Mouse (Mus musculus): ENCODE results near the gene Plcg2. TPM values are rescaled to one million over a fixed set of nuclear protein-coding genes. Genes with fewer than 3 reads are reported as not detected.
A peak's percentile ranks its signal among the peaks of the same experiment; 100 is the strongest.

Gene Plcg2
- polyA plus RNA-seq, 1 experiment from 2014 or later = 1.2 TPM

- DNase-seq = no peak
- H3K9me3 ChIP-seq (ENCODE audit: control insufficient read depth, low read length) = no peaks in the 10 kb centered on the region
- WGBS = 96% methylated on average over 9 of the region's 9 CpGs
These were observed 141.5 kb downstream of the Plcg2 start for GRCm38 (mm10) chr8:117639631-117640030.

GRCm38 (mm10) chr8:117645486-117645885, 147.4 kb downstream of the Plcg2 start:
- ATAC-seq (ENCODE audit: low FRiP score, low TSS enrichment) (no peak), DNase-seq (no peak)
- Histone ChIP-seq H3K4me3 (replicated peaks; ENCODE audit: low read depth, low read length) (no peak overlapping the region), H3K27me3 (ENCODE audit: control insufficient read depth, insufficient read depth, low read length) (no peaks in the 10 kb centered on the region), H3K9me3 (ENCODE audit: control insufficient read depth, low read length) (no peaks in the 10 kb centered on the region), H3K36me3 (ENCODE audit: control insufficient read depth, insufficient read depth, low read length) (no peaks in the 10 kb centered on the region), H3K4me1 (ENCODE audit: control insufficient read depth, insufficient read depth, low read length) (no peaks in the 10 kb centered on the region), H3K9ac (replicated peaks; ENCODE audit: low read length) (no peak overlapping the region), H3K27ac (replicated peaks; ENCODE audit: low read depth, low read length) (no peak overlapping the region), H3K4me2 (ENCODE audit: low read length) (no peak overlapping the region)
- 77% methylated on average over 5 of the region's 5 CpGs for WGBS

More at GRCm38 (mm10) chr8:117639631-117640030, 141.5 kb downstream of the Plcg2 start:
- Histone ChIP-seq H3K4me2 (ENCODE audit: low read length) (no peak overlapping the region), H3K27ac (replicated peaks; ENCODE audit: low read depth, low read length) (no peak overlapping the region), H3K4me3 (replicated peaks; ENCODE audit: low read depth, low read length) (no peak overlapping the region), H3K36me3 (ENCODE audit: control insufficient read depth, insufficient read depth, low read length) (no peaks in the 10 kb centered on the region), H3K4me1 (ENCODE audit: control insufficient read depth, insufficient read depth, low read length) (no peaks in the 10 kb centered on the region), H3K9ac (replicated peaks; ENCODE audit: low read length) (no peak overlapping the region), H3K27me3 (ENCODE audit: control insufficient read depth, insufficient read depth, low read length) (no peaks in the 10 kb centered on the region)
- no peak for ATAC-seq (ENCODE audit: low FRiP score, low TSS enrichment)

GRCm38 (mm10) chr8:117646020-117646419, 147.9 kb downstream of the Plcg2 start:
- Histone ChIP-seq H3K27me3 (ENCODE audit: control insufficient read depth, insufficient read depth, low read length) (no peaks in the 10 kb centered on the region), H3K9ac (replicated peaks; ENCODE audit: low read length) (no peak overlapping the region), H3K4me3 (replicated peaks; ENCODE audit: low read depth, low read length) (no peak overlapping the region), H3K4me1 (ENCODE audit: control insufficient read depth, insufficient read depth, low read length) (no peaks in the 10 kb centered on the region), H3K36me3 (ENCODE audit: control insufficient read depth, insufficient read depth, low read length) (no peaks in the 10 kb centered on the region), H3K9me3 (ENCODE audit: control insufficient read depth, low read length) (no peaks in the 10 kb centered on the region), H3K4me2 (ENCODE audit: low read length) (no peak overlapping the region), H3K27ac (replicated peaks; ENCODE audit: low read depth, low read length) (no peak overlapping the region)
- ATAC-seq (ENCODE audit: low FRiP score, low TSS enrichment) = no peak
- 56% methylated on average over 2 of the region's 2 CpGs for WGBS
- DNase-seq = peak; percentile 87

GRCm38 (mm10) chr8:117646440-117646839, 148.3 kb downstream of the Plcg2 start:
- WGBS = 78% methylated on average over 5 of the region's 5 CpGs
- Histone ChIP-seq H3K9me3 (ENCODE audit: control insufficient read depth, low read length) (no peaks in the 10 kb centered on the region), H3K9ac (replicated peaks; ENCODE audit: low read length) (no peak overlapping the region), H3K4me2 (ENCODE audit: low read length) (no peak overlapping the region), H3K27me3 (ENCODE audit: control insufficient read depth, insufficient read depth, low read length) (no peaks in the 10 kb centered on the region), H3K36me3 (ENCODE audit: control insufficient read depth, insufficient read depth, low read length) (no peaks in the 10 kb centered on the region), H3K4me1 (ENCODE audit: control insufficient read depth, insufficient read depth, low read length) (no peaks in the 10 kb centered on the region), H3K27ac (replicated peaks; ENCODE audit: low read depth, low read length) (no peak overlapping the region), H3K4me3 (replicated peaks; ENCODE audit: low read depth, low read length) (no peak overlapping the region)
- ATAC-seq (ENCODE audit: low FRiP score, low TSS enrichment) (no peak), DNase-seq (no peak)

- H3K4me2 ChIP-seq (ENCODE audit: low read length) = no peak overlapping the region
- no peak overlapping the region for H3K9ac ChIP-seq (replicated peaks; ENCODE audit: low read length)
- H3K27me3 ChIP-seq (ENCODE audit: control insufficient read depth, insufficient read depth, low read length) = no peaks in the 10 kb centered on the region
- no peak for DNase-seq
- H3K4me1 ChIP-seq (ENCODE audit: control insufficient read depth, insufficient read depth, low read length) = no peaks in the 10 kb centered on the region
- H3K27ac ChIP-seq (replicated peaks; ENCODE audit: low read depth, low read length) = no peak overlapping the region
- no peaks in the 10 kb centered on the region for H3K9me3 ChIP-seq (ENCODE audit: control insufficient read depth, low read length)
- ATAC-seq (ENCODE audit: low FRiP score, low TSS enrichment) = no peak
- WGBS = 93% methylated on average over 1 of the region's 1 CpGs
- no peaks in the 10 kb centered on the region for H3K36me3 ChIP-seq (ENCODE audit: control insufficient read depth, insufficient read depth, low read length)
- H3K4me3 ChIP-seq (replicated peaks; ENCODE audit: low read depth, low read length) = no peak overlapping the region
These were observed 154.2 kb downstream of the Plcg2 start for GRCm38 (mm10) chr8:117652318-117652717.

- no peak for DNase-seq
- no peak overlapping the region for H3K4me2 ChIP-seq (ENCODE audit: low read length)
- WGBS = 80% methylated on average over 7 of the region's 7 CpGs
- peaks cover 12% of the 10 kb centered on the region; the same call in 1 of the 2 replicates for H3K4me1 ChIP-seq (ENCODE audit: control insufficient read depth, insufficient read depth, low read length)
- ATAC-seq (ENCODE audit: low FRiP score, low TSS enrichment) = no peak
- no peaks in the 10 kb centered on the region for H3K27me3 ChIP-seq (ENCODE audit: control insufficient read depth, insufficient read depth, low read length)
- no peak overlapping the region for H3K27ac ChIP-seq (replicated peaks; ENCODE audit: low read depth, low read length)
- H3K9me3 ChIP-seq (ENCODE audit: control insufficient read depth, low read length) = no peaks in the 10 kb centered on the region
- H3K36me3 ChIP-seq (ENCODE audit: control insufficient read depth, insufficient read depth, low read length) = no peaks in the 10 kb centered on the region
- H3K4me3 ChIP-seq (replicated peaks; ENCODE audit: low read depth, low read length) = no peak overlapping the region
- H3K9ac ChIP-seq (replicated peaks; ENCODE audit: low read length) = no peak overlapping the region
These were observed 160.9 kb downstream of the Plcg2 start for GRCm38 (mm10) chr8:117658990-117659389.

GRCm38 (mm10) chr8:117660358-117661031, 162.4 kb downstream of the Plcg2 start:
- Histone ChIP-seq H3K4me1 (ENCODE audit: control insufficient read depth, insufficient read depth, low read length) (peaks cover 12% of the 10 kb centered on the region; the same call in 1 of the 2 replicates), H3K4me3 (replicated peaks; ENCODE audit: low read depth, low read length) (no peak overlapping the region), H3K9ac (replicated peaks; ENCODE audit: low read length) (no peak overlapping the region), H3K4me2 (ENCODE audit: low read length) (peak overlapping the region; percentile 22; the same call in 1 of the 2 replicates), H3K27ac (replicated peaks; ENCODE audit: low read depth, low read length) (no peak overlapping the region), H3K27me3 (ENCODE audit: control insufficient read depth, insufficient read depth, low read length) (no peaks in the 10 kb centered on the region), H3K36me3 (ENCODE audit: control insufficient read depth, insufficient read depth, low read length) (no peaks in the 10 kb centered on the region), H3K9me3 (ENCODE audit: control insufficient read depth, low read length) (no peaks in the 10 kb centered on the region)
- ATAC-seq (ENCODE audit: low FRiP score, low TSS enrichment) (no peak; the same call in 1 of the 2 replicates), DNase-seq (peak; percentile 79)
- WGBS = 31% methylated on average over 11 of the region's 11 CpGs

GRCm38 (mm10) chr8:117667349-117668124, 169.4 kb downstream of the Plcg2 start:
- Histone ChIP-seq H3K36me3 (ENCODE audit: control insufficient read depth, insufficient read depth, low read length) (no peaks in the 10 kb centered on the region), H3K4me2 (ENCODE audit: low read length) (no peak overlapping the region), H3K9ac (replicated peaks; ENCODE audit: low read length) (no peak overlapping the region), H3K4me3 (replicated peaks; ENCODE audit: low read depth, low read length) (no peak overlapping the region), H3K4me1 (ENCODE audit: control insufficient read depth, insufficient read depth, low read length) (no peaks in the 10 kb centered on the region), H3K9me3 (ENCODE audit: control insufficient read depth, low read length) (no peaks in the 10 kb centered on the region), H3K27ac (replicated peaks; ENCODE audit: low read depth, low read length) (no peak overlapping the region), H3K27me3 (ENCODE audit: control insufficient read depth, insufficient read depth, low read length) (no peaks in the 10 kb centered on the region)
- WGBS = 88% methylated on average over 13 of the region's 13 CpGs
- DNase-seq (no peak), ATAC-seq (ENCODE audit: low FRiP score, low TSS enrichment) (no peak)

- Histone ChIP-seq H3K4me1 (ENCODE audit: control insufficient read depth, insufficient read depth, low read length) (no peaks in the 10 kb centered on the region), H3K27me3 (ENCODE audit: control insufficient read depth, insufficient read depth, low read length) (no peaks in the 10 kb centered on the region), H3K9me3 (ENCODE audit: control insufficient read depth, low read length) (no peaks in the 10 kb centered on the region), H3K27ac (replicated peaks; ENCODE audit: low read depth, low read length) (no peak overlapping the region), H3K9ac (replicated peaks; ENCODE audit: low read length) (no peak overlapping the region), H3K36me3 (ENCODE audit: control insufficient read depth, insufficient read depth, low read length) (no peaks in the 10 kb centered on the region), H3K4me2 (ENCODE audit: low read length) (no peak overlapping the region), H3K4me3 (replicated peaks; ENCODE audit: low read depth, low read length) (no peak overlapping the region)
- WGBS = 49% methylated on average over 11 of the region's 11 CpGs
- ATAC-seq (ENCODE audit: low FRiP score, low TSS enrichment) = no peak
- no peak for DNase-seq
These were observed 172.4 kb downstream of the Plcg2 start for GRCm38 (mm10) chr8:117670461-117670860.

All from midbrain, embryonic 14.5 days (tissue).